8 mouse cellular contexts compared by ENCODE assay signal in genomic region chr15:97750697-97751096, GRCm38 (mm10). TPM values are rescaled to one million over a fixed set of nuclear protein-coding genes. Genes with fewer than 3 reads are reported as not detected.
DNase-seq lines count a peak whose midpoint lies in the region; ATAC-seq lines count a peak whose summit lies in the region.

No protein-coding gene starts in this region.

- ATAC-seq in cerebellum, adult (ENCODE audit: insufficient number of reproducible peaks, low FRiP score, low TSS enrichment): no peak
- ATAC-seq in monocyte, adult 5-6 weeks (replicated peaks; ENCODE audit: insufficient number of reproducible peaks, low FRiP score, low TSS enrichment, poor library complexity, severe bottlenecking): 0 out of 2 replicates have a peak, but pooled peaks have one; percentile 34

- intact Hi-C loops in left cerebral cortex, postnatal 4 days (cut with DNase I): no loop called here

- peak; percentile 36 for DNase-seq in cerebellum, adult 11 months
- peak; percentile 94 to 97 for DNase-seq in cerebellum, postnatal 10 days
- DNase-seq in gastrocnemius, postnatal 25 days: peak; percentile 59
- peak; percentile 72 to 73 for DNase-seq in kidney, adult 8-10 months
- DNase-seq in left cerebral cortex, postnatal 4 days: peak; percentile 99
- DNase-seq in spleen, postnatal 4 days (ENCODE audit: low spot score in 2 of 2): peak; percentile 72 to 84

RNA-seq across cellular contexts. Expression of gene Rapgef3, which starts 17.1 kb away (rescaled TPM):
- 1 to 10 TPM; 3.7 to 8.1 TPM for total RNA-seq in gastrocnemius, postnatal 25 days (2021)
- total RNA-seq in left cerebral cortex, postnatal 4 days (2021): 10 to 100 TPM; 21.2 to 24.2 TPM
- total RNA-seq in monocyte, adult 5-6 weeks (2017): 0.19 to 5.1 TPM (median 1.8 TPM) in 3 replicates

RNA-seq across cellular contexts. Expression of gene Endou, which starts 19.6 kb away (rescaled TPM):
- total RNA-seq in gastrocnemius, postnatal 25 days (2021): under 1 TPM; 0.36 to 0.91 TPM
- total RNA-seq in left cerebral cortex, postnatal 4 days (2021): under 1 TPM; 0.16 to 0.18 TPM
- 0.32 to 1.6 TPM in 2 of 3 replicates, not detected in the other for total RNA-seq in monocyte, adult 5-6 weeks (2017)

RNA-seq across cellular contexts. Expression of gene Slc48a1, which starts 27.6 kb away (rescaled TPM):
- 10 to 100 TPM; 44.7 to 47.2 TPM for total RNA-seq in gastrocnemius, postnatal 25 days (2021)
- 10 to 100 TPM; 81.8 to 84.6 TPM for total RNA-seq in left cerebral cortex, postnatal 4 days (2021)
- total RNA-seq in monocyte, adult 5-6 weeks (2017): 20.0 to 22.8 TPM (median 22.4 TPM) in 3 replicates

RNA-seq across cellular contexts. Expression of gene Rpap3, which starts 45.1 kb away (rescaled TPM):
- 10 to 100 TPM in 1 of 2 experiments, 1 to 10 TPM in 1; 9.6 to 11.4 TPM for total RNA-seq in gastrocnemius, postnatal 25 days (2021)
- total RNA-seq in left cerebral cortex, postnatal 4 days (2021): 10 to 100 TPM; 33.8 to 34.6 TPM
- 7.9 to 17.5 TPM (median 14.1 TPM) in 3 replicates for total RNA-seq in monocyte, adult 5-6 weeks (2017)

Comparison
In these comparisons a context has a peak if more than half of its experiments do, and no peak if none do; other contexts are left out.
1. DNase-seq: peak in every context shown above with its lines; median percentile 99 in left cerebral cortex, postnatal 4 days; 96 in cerebellum, postnatal 10 days; 78 in spleen, postnatal 4 days; 72 in kidney, adult 8-10 months; 59 in gastrocnemius, postnatal 25 days; 36 in cerebellum, adult 11 months.